Mouse (Mus musculus) cerebellum, postnatal 10 days (tissue): ENCODE data around the gene Lgals1.
"Not testable (repeated sequence)": the region's sequence is repeated elsewhere in the genome, so short reads cannot be mapped to it uniquely, and the experiment has no call there.

Source experiments
- DNase-seq, 2 experiments: peaks; one replicate each; pipeline ENCODE4 v3.0.0; 2021; ENCODE audit warnings: mixed read lengths in 2 of 2

Gene Lgals1

DNA sequence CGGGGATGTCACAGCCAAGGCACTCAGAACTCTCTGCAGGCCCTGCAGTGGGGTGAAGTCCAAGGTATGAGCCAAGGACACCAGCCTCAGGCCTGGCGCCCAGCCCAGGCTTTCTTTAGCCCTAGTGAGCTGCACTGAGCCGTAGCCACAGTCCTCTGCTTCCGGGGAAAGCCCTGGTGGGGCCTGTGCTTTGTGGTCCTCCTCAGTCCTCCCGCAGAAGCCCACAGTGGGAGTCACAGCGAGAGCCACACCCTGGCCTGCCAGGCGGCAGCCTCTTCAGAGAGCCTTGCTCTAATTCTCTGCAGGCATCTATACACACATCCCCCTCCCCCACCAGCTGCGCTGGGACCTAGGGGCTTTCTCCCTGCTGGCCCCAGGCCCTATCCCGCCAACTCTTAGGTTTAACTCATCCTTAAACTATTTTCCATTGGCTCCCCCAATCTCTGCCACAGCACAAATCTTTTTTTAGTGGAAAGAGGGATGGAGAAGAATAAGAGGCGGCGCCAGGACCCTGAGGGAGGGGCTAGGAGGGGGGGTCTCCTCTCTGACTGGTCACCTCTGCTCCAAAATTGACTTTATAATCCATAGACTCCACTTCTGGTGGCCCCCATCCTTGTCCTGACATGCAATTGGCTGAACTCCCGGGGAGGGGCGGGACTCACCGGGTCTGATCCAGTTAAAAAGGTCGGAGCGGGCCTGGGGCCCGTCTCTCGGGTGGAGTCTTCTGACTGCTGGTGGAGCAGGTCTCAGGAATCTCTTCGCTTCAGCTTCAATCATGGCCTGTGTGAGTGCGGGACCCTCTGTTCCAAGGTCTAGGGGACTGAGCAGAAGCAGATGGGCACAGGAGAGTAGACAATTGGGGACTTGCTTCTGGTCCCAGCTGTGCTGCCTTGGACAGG lies at the start of gene Lgals1:
Gene Lgals1 (plus strand): TSS at position 705 of the 899 bp plus-strand sequence.
- DNase-seq: peak; percentile 90 to 92

DNA sequence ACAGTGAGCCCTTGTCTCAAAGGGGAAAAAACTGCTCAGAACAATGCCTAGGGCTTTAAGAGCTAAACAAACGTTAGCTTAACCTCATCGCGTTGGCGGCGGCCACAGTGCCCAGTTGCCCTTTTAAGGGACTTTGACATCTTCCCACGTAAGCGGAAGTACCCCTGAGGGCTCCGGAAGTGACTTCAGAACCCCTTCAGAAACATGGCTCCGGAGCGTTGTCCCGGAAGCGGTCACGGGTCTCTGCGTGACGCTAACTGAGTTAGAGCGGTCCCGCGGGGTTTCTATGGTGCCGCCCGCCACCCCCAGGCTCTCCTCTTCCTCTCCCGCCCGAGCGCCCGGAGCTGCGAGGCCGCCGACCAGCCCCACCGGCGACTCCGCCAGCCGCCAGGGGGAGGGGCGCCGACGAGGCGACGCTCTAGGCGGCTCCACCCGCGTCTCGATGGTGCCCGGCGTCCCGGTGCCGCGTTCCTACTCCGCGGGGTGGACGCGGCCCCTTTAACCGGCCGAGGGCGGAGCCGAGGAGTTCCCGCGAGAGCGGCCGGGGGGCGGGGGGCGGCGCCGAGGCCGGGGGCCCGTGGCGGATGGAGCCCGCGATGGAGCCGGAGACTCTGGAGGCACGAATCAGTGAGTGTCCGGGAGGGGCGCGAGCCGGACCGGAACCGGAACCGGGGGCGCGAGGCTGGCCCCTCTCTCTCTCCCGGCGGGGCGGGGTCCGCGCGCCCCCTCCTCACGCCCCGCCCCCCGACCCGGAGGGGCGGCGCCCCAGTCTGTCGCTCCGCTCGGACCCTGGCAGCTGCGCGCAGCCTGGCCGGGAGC lies 49.3 kb upstream of the Lgals1 start, which contains the start of gene Gga1:
Gene Gga1 (plus strand): TSS at position 200 of the 819 bp plus-strand sequence.
- peak; percentile 97 to 99 for DNase-seq

DNA sequence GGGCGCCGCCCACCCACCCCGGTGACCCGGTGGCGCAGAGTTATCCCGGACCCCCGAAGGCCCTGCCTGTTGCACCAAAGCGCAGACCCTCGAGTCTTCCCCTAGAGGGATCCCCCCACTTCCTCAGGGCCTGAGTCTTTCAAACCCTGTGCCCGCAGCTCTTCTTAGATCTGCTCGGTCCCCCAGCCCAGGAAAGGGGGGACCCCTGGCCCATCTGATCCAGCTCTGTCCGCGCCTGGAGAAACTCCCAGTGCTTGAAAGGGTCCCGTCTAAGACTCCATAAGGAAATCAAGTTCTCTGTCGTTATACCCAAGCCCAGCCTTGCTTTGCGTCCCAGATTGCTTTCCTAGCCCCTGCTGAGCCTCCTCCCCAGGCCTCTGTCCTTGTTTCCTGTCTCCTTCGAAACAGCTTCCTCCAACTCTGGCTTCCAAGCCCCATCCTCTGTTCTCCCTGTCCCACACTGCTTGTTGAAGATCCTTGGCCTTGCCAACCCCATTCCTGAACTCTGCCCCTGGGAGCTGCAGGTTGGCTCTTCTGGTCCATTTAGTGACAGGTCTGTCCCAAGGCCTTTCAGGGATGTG lies 48.6 kb upstream of the Lgals1 start:
- no peak for DNase-seq

DNA sequence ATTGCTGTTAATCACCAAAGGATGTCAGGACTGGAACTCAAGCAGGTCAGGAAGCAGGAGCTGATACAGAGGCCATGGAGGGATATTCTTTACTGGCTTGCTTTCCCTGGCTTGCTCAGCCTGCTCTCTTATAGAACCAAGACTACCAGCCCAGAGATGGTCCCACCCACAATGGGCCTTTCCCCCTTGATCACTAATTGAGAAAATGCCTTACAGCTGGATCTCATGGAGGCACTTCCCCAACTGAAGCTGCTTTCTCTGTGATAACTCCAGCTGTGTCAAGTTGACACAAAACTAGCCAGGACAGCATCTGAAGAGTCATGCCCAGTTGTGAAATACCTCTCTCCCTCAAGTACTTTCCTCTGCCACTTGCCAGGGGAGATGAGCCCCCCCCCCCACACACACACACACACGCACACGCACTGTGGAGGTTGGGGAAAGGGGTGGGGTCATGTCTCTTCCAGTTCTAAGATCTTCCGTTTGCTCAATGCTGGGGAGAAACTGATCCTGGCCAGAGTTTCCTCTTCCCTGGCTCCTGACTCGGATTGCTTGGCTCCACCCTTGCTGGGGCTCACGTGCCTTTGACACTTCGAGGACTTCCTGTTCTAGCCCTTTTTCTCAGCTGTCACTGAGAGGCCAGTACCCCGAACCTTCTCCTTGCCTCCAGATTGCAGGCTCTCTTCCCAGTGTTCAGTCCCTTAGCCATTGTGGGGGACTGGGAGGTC lies 47.6 kb upstream of the Lgals1 start:
- not testable (repeated sequence) for DNase-seq

DNA sequence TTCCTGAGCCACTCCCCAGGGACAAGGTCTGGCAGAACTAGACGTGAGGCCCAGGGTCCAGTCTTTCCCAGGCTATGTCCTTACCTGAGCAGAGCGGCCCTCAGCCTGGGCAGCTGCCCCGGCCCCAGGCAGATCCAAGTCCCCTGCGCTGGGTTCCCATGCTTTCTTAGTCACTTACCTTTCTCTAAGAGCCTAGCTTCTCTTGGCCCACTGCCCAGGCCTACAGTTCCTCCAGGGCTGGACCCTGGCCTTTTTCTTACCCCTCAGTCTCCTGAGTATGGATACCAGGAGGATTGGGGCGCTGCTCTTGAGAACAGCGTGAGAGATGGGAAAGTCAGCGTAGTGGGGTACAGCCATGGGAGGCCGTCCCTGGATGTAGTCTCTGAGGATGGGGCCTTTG lies 46.1 kb upstream of the Lgals1 start:
- peak in 1 of 2 experiments; percentile 27 for DNase-seq

DNA sequence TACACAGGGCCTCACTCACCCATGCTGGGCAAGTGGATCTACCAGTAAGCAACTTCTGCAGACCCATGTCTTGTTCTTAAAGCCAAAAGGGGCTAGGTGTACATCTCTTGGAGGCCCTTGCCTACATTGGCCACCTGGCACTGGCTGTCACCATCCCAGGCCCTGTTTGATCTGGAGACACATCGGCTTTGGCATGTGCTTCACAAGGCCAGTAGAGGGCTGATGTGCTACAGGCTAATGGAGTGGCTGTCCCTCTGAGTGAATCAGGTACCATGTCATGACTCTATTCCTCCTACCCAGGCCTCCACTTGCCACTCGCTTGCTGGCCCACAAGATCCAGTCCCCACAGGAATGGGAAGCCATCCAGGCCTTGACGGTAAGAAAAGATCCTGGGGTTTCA lies 44.7 kb upstream of the Lgals1 start:
- no peak for DNase-seq

DNA sequence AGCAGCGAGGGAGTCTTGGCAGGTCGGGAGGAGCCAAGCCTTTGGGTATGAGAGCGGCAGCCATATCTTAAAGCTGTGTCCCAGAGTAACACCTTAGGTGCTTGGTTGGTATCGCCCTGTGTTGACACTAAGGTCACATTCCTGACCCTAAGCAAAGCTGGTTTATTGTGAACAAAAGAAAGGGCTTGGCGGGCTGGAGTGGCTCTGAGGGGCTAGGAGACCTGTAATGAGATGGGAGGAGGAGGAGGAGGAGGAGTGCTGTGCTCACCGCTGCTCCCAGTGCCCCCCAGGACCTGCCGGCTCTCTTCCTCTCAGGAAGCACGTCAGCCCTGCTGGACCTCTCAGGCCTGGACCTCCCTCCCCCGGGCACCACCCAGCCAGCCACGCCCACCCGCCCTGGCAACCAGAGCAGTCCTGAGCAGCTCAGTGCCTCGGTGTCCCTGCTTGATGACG lies 37.1 kb upstream of the Lgals1 start:
- no peak for DNase-seq

DNA sequence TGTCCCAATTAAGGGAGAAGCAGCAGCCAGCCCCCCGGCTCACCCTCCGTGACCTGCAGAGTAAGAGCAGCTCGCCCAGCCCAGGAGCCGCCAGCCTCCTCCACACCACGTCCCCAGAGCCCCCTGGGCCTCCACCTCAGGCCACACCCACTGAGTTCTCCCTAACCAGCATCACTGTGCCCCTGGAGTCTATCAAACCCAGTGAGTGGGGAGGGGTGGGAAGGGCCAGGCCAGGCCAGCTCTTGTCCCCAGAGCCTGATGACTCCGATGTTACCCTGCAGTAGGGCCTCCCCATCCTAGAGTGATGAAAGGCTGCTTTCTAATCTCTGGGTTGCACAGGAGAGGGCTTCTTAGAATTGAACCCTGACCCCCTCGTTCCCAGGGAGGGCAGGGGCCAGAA lies 34.1 kb upstream of the Lgals1 start:
- no peak for DNase-seq

DNA sequence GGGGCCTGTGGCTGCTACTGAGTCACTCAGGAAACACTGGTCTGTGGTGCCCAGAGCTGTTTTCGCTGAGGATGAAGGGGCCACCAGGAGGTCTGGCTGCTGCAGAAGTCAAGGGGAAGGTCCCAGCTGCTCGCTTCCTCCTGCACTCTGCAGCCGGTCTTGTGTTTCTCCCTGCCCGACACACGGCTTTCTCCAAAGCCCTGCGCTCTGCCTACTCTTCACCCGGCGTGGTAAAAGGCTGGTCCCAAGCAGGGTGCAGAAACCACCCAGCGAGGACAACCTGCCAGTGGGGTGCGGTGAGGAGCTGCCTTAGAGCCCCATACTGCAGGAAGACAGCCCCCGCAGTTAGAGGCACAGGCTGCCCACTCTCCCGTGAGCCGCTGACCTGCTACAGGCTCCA lies 31.8 kb upstream of the Lgals1 start:
- DNase-seq: no peak

DNA sequence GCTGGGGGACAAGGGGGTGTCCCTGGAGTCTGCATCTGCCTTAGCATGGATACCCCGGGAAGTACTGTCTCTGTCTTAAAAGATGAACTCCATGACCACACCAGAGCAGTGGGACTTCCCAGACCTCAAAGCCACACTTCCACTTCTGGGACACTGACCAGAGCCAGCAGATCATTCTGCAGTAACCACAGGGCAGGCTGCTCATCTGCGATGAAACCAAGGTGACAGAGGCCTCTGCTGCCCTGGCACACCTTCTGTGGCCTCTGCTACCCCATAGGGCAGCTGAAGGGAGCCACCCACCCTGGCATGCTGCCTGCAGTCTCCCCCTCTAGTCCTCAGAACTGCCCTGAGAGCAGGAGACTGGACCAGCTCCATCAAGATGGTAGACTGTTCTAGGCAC lies 30.8 kb upstream of the Lgals1 start:
- peak; percentile 48 to 50 for DNase-seq

DNA sequence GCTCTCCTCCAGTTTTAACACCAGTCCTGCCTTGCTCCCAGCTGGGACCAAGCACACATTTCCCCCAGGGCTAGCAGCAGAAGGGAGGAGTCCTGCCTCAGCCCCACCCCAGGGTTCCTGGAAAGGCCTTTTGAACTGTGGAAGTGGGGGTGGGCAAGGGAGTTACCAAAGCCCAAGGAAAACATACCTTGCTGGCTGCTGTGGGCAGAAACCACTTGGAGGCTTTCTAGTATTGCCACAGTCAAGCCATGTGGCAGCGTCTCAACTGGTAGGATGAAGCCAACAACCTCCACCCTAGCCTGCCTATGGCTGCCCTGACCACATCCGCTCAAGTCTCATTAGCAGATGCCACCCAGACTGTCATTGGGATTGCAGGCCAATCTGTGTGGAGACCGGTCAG lies 30.4 kb upstream of the Lgals1 start:
- peak; percentile 46 to 47 for DNase-seq

DNA sequence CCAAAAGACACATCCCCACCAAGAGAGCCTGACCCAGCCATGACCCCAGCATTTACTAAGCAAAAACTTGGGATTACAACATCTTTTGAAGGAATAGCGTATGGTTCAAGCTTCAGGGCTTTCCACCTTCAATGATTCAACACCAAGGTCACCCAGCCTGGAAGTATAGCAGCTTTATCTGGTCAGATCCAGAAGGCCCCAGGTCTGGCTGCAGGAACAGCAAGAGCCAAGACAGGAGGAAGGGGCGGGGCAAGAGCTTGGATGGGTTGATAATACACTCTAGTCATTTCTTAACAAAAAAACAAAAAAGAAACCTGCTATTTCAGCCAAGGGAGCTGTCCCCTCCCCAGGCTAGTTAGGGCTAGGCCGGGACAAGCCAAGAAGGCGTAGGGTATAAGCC lies 29.0 kb upstream of the Lgals1 start:
- DNase-seq: no peak

DNA sequence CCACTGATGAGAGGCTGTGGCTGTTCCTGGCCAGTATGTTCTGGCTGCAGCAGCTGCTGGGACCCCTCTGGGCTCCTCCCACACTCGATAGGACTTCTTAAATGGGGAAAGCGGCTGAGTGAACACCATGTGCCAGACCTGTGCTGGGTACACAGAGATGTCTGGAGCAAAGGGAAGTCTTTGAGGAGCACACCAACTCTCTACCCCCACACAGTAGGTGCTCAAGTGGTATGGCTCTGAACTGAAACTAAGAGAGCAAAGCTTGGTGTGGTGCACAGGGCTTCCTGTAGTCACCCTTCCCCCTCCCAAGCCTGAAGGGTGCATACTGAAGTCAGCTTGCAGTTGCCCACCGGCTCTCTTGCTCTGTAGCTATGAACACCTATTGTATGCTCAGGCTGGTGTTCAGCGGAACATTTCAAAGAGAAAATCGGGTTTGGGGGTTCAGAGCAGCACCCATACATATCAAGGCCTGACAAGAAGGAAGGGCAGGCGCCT lies 28.0 kb upstream of the Lgals1 start:
- no peak for DNase-seq

DNA sequence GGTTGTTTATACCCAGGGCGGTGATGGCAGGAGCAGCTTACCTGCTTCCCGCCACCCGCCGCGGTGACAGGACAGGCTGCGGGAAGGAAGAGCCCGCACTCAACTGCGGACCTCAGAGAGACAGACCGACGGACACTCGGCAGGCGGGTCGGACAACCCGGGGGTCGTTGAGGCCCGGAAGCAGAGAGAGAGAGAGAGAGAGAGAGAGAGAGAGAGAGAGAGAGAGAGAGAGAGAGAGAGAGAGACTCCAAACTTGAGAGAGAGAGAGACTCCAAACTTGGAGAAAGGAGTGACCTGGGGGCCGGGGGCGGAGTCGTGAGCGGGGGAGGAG lies 27.2 kb upstream of the Lgals1 start, which contains the start of gene Gm49510:
Gene Gm49510 (plus strand): TSS at position 259 of the 331 bp plus-strand sequence.
- no peak for DNase-seq

DNA sequence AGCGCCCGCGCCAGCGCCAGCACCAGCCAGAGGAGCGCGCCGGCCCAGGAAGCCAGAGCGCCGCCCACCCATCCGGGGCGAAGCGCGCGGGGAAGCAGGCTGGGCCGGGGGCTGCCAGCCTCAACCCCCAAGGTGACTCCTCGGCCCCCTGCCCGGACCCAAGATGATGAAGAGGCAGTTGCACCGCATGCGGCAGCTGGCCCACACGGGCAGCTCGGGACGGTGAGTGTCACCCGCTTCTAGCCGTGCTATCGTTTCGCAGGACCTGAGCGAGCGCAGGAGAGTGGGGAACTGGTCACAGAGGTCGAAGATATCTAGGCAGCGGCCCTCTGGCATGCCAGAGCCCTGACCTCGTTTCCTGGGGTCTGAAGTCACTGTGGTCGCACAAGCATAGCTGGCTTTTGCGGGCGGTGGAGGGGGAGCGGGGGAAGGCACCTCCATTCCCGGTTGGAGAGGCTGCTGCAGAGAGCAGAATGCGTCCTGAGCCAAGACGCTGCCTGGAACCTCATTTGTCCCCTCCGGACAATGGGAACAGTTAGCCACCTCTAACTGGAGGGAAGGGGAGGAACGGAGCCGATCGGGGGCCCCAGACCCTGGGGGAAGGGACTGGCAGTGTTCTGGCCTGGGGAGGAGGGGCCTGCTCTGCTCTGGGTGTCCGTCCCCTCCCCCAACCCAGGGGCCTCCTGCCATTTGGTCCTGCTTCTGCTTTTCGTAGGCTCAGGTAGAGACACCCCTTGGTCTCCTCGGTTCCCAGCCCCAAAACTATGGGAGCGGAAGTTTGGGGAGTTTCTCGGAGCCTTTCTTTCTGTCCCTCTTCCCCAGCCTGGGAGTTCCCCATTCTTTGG lies 26.6 kb upstream of the Lgals1 start, which contains the start of gene Sh3bp1:
Gene Sh3bp1 (plus strand): TSS at position 29 of the 845 bp plus-strand sequence.
- peak; percentile 62 to 63 for DNase-seq

DNA sequence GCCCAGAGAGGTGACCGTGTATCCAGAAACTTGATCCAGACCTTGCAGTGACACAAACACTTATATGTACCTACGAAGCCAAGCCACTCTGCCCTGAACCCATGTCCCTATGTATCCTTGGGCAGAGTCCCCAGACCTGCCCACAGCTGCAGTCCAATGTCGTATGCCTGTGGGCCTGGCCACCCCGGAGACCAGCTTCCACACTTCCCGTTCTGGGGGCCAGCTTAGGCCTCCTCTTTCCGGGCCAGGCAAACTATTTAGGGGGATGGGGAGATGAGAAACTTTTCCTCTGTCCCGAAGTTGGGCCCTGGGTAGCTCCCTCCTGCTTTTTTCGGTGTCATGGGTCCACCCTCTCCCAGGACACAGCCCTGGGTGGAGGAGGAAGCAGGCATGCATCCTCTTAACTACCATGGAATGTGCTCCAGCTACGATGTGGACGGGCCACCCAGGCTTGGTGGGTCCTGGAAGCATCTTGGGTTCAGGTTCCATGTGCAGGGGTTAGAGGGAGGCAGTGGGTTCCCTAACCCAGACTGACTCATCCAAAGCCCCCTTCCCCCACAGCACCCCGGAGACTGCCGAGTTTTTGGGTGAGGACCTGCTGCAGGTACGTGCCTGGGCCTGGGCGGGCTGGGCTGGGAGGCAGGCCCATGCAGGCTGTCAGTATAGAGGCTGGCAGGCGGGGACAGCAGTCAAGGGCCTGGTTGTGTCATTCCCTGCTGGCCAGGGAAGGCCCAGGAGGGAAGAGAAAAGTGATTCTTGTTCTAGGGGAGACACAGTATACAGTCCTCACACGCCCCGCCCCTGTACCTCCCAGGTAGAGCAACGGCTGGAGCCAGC lies 25.7 kb upstream of the Lgals1 start:
- no peak for DNase-seq

DNA sequence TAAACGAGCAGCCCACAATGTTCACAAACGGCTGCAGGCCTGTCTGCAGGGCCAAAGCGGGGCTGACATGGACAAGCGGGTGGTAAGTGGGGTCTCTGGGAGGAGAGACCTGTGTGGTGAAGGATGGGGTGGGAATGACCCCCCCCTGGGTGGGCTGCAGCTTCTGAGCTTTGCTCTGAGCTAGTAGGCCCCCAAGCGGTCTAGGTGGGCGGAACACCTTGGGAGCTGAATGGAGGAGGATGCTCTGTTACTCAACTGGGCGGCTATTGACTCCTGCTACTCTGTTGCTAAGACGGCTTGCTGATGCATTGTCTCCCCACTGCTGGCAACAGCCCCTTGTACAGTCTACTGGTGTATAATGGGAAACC lies 25.1 kb upstream of the Lgals1 start:
- no peak for DNase-seq

DNA sequence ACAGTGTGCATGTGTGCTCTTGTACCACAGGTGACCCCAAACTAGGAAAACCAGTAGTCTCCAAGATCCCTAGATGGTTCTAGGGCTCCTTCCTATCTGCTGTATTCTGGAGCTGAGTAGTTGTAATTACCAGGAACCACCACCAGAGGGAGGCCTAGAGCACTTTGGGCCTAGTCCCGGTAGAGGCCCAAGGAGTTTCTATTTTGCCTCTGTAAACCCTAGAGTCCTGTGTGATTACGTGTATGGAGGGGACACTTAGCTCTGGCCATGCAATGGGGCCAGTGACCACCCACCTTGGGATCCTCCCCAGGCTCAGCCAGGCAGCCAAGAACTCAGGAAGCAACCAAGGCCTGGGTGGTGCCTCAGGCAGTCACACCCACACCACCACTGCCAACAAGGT lies 23.3 kb upstream of the Lgals1 start:
- peak; percentile 92 to 94 for DNase-seq

DNA sequence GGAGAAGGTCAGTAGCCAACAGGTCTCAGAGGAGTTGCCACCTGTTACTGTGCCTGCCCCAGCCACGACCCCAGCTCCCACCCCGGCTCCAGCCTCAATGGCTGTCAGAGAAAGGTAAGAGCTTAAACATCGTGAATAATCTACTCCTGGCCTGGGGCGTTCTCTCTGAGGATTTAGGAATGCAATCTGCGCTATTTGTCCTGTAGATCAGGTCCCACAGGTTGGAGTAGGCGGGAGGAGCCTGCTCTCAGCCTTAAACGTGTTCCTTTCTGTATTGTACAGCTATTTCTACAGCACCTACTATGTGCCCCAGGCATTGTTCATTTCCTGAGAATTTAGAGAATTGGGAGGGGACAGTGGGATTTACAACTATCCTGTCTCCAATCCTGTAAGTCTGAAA lies 18.1 kb upstream of the Lgals1 start:
- DNase-seq: no peak

DNA sequence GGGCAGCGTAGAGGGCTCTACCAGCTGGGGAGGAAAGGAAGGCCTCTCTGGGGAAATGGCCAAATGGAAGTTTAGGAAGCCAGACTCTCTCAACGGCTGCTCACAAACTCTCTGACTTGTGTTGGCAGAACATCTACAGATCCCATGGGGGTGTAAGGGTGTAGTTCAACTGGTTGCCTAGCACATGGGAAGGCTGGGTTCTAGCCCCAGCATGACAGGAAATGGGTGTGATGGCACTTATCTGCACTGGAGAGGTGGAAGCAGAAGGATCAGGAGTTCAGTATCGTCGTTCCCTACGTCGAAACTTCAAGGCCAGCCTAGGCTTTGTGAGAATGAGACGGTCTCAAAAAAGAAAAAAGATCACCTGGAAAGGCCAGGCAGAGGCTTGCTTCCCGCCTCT lies 17.5 kb upstream of the Lgals1 start:
- DNase-seq: no peak
